Mouse (Mus musculus): ENCODE results near the gene Prkar2a.

GRCm38 (mm10) chr9:108748600-108749183 is 59.6 kb downstream of the Prkar2a start:
- no peak for TF ChIP-seq CTCF (conservative IDR thresholded peaks at IDR 0.05; ENCODE audit: low read length)
- TF ChIP-seq NANOG (IDR thresholded peaks at IDR 0.05; ENCODE audit: borderline replicate concordance, low read length): no peak
- no peak for TF ChIP-seq POU5F1 (IDR thresholded peaks at IDR 0.05; ENCODE audit: borderline replicate concordance, low read length)

Measured in E14TG2a.4 (cell line).